Mouse (Mus musculus): ENCODE measurements at regions not wholly inside any gene's neighbourhood (a gene's known extent, or its start where the extent isn't known, plus 50 kb on each side); places are given as distances from the start of the nearest gene placed in this dataset.

DNA sequence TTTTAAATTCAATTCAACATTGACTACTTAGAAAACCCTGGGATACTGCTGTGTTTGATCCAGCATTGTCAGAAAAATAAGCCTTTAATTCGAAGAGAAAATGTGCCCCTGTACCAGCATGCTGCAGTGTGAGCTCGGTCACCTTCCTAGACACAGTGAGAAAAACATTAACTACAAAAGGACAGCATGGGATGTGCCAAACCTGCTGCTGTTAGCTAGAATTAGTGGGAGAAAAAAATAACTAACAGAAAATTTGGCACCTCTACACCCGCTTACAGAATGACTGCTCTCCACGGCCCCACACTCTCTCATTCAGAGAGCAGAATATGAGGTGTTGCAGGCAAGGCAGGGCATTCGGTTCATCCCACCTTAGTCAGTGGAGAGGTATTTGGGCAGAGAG, 531.9 kb upstream of the Hs6st1 start:
- ChIA-PET CTCF (no interaction called here), POLR2A (no interaction called here)

DNA sequence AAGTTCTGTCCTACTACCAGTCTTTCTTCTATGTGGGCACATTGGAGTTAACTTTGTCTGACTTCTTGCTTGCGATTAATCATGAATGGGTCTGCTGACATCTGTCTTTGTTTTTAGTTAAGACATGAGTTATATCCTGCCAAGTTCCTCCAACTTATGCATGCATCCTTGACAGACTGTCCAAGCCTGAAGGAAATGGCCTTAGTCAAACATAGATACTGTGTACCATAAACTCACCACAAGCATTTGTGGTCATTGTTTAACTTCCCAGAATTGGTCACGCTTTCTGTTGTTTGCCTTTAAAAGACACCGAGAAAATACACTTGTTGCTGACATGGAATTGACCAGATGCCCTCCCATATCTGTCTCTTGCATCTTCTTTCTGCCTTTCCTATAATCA, 519.4 kb upstream of the Hs6st1 start:
- POLR2A ChIA-PET = no interaction called here
- CTCF ChIA-PET = no interaction called here

DNA sequence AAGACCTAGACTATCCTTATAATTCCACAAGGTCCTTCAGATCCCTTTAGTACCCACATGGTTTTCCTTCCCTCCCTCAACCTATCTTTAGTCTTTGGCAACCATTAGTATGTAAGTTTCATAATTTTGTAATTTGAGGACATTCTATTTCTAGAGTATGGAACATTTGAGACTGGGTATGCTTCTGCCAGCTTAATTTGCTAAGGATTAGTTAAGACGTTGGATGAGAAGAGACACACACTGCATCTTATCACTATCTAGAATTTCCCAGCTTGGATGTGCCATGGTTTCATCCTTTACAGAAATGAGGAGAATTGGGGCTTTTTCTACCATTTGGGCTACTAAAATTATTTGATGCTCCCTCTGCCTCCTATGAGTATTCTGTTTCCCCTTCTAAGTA, 516.7 kb upstream of the Hs6st1 start:
- CTCF ChIA-PET = no interaction called here
- POLR2A ChIA-PET = no interaction called here

DNA sequence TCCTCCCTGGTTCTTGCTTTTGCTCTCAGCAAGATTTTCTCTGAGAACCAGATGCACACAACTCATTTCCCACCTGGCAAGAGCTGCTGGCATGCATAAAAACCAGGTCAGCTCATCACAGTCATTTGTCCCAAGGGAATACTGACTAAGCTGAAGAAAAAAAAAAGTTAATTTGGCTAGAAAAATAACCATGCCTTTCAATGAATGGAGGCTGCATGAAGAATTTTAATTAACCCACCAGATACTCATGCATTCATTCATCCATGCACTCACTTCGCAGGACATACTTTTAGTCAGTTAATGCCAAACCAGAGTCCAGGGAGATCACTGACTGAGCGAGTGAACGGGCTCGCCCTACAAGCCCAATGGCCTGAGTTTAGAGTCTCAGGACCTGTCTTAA, 505.4 kb upstream of the Hs6st1 start:
- CTCF ChIA-PET = no interaction called here
- POLR2A ChIA-PET = no interaction called here

DNA sequence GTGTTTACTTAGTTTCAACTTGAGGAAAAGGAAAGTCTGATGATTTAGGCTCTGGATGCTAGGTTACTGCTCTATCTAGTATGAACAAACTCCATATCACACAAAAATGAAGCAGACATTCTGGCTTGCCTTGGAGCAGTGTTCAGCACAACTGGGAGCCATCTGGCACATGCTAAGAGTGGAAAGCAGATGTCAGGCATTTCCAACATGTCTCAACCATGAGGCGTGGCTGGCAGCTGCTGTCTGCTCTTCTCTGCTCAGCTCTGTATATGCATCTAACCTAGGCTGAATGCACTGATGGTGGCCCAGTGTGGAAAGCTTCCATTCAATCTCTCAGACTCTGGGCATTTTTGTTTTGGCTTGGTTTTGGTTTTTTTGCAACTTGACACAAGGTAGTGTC, 493.0 kb upstream of the Hs6st1 start:
- ChIA-PET CTCF (no interaction called here), POLR2A (no interaction called here)

DNA sequence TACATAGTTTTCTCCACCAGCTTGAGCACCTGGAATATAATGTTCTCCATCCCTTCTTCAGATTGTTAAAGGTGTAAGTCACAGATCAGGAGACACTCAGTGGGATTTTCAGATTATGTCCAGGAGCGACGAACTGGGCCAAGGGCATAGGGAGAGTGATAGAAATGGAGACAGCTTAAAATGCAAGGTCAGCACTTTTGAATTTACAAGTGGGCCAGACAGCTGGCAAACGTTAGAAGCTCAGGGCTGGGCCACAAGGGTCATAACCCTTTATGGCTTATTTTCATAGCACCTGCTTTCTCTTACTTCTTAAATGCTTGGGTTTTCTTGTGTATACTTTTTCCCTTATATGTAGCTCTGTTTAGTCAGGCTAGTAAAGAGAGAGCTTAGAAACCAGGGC, 488.8 kb upstream of the Hs6st1 start:
- POLR2A ChIA-PET = interaction anchor here in 1 of 4 experiments (1.3 to 1.8 kb wide), 2 partner anchors 14 to 69 kb away, joined by 3 read pairs; no protein-coding TSS in a partner anchor
- CTCF ChIA-PET = no interaction called here

DNA sequence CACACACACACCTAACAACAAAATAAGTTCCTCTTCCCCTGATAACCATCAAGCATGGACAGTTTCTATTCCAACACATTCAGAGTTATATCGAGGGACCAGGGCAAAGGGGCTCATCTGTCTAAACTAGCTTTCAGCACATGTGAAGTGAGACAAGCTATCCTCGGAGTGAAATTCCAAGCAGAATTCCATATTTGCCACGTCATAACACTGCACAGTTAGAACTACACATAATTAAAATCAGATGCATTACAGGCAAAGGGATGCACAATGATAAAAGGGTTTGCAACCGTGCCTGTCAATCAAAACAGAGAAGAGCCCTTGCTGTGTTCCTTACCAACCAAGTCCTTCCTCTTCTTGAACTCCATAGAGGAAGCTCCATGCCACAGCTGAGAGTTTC, 488.2 kb upstream of the Hs6st1 start:
- CTCF ChIA-PET = no interaction called here
- POLR2A ChIA-PET = interaction anchor here in 1 of 4 experiments (1.3 to 1.8 kb wide), 2 partner anchors 14 to 69 kb away, joined by 3 read pairs; no protein-coding TSS in a partner anchor

DNA sequence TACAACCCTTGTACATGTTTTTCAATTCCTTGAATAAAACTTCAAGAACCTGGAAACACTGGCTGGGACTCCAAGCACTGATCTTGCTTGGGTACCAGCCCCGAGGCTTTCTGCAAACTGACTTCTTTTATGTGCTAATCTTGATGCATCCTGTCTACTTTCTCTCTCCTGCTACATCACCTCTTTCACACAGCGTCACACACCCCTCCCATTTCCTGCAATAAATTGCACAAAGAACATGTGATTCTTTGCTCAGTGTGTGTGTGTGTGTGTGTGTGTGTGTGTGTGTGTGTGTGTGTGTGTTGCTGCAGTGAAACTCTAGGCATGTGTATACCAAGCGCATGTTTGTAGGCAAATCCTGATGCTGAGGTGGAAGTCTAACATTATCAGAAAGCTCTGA, 487.7 kb upstream of the Hs6st1 start:
- ChIA-PET CTCF (interaction anchor here in 1 of 4 experiments (0.6 kb wide), 1 partner anchor 195 kb away, joined by 4 read pairs; no protein-coding TSS in a partner anchor), POLR2A (interaction anchor here in 1 of 4 experiments (1.3 kb wide), 1 partner anchor 70 kb away, joined by 3 read pairs; no protein-coding TSS in a partner anchor)

DNA sequence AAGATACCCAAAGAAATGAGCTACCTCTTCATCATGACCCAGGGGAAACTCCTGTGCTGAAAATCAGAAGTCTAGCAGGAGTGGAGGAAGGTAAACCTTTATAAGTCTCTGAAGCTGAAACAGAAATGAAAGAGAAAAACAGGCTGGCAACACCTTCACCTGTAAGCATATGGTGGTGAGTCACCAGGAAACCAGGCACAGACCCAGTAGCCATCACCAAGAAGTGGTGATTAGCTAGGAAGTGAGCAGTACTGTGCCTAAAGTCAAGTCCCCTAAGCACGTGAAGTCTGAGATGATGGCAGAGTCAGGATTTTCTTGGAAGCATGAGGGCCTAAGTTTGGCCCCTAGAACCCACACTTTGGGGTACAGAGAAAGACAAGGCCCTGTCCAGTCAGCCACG, 480.3 kb upstream of the Hs6st1 start:
- POLR2A ChIA-PET = no interaction called here
- CTCF ChIA-PET = no interaction called here

DNA sequence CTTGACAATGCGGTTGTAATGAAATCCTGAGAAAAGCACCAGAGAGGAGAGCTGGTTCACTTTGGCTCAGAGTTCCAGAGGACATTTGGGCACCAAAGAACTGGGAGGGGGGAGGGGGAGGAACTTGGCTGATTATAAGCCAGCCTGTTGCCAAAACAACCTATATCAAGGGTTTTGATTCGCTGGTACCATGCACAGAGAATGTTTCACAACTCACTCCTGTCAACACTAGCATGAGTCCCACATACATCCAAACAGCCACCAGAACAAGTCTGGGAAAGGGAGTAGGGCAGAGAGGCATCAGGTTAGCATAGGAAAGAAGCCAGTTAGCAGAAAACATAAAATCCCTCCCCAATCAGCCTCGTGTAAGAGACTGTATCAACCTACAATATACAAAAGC, 479.3 kb upstream of the Hs6st1 start:
- ChIA-PET CTCF (interaction anchor here in 1 of 4 experiments (0.6 kb wide), 1 partner anchor 220 kb away, joined by 3 read pairs; no protein-coding TSS in a partner anchor), POLR2A (interaction anchor here in 1 of 4 experiments (0.6 kb wide), 1 partner anchor 96 kb away, joined by 4 read pairs; no protein-coding TSS in a partner anchor)

DNA sequence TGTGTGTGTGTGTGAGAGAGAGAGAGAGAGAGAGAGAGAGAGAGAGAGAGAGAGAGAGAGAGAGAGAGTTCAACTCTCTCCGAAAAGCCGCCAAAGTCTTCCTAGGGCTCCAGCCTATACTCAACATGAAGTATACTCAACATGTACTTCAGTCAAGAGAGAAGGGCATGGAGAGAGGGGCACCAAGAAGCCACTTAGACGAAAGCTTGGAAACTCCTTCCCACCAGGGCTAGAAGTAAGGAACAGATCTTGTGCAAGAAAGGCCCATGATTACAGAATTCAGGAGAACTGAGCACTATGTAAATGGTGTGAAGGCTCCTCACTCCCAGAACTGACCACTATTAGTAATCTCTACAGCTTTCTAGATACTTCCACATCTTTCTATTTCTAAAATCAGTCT, 467.4 kb upstream of the Hs6st1 start:
- ChIA-PET CTCF (no interaction called here), POLR2A (interaction anchor here in 1 of 4 experiments (0.6 kb wide), 1 partner anchor 98 kb away, joined by 5 read pairs; no protein-coding TSS in a partner anchor)

DNA sequence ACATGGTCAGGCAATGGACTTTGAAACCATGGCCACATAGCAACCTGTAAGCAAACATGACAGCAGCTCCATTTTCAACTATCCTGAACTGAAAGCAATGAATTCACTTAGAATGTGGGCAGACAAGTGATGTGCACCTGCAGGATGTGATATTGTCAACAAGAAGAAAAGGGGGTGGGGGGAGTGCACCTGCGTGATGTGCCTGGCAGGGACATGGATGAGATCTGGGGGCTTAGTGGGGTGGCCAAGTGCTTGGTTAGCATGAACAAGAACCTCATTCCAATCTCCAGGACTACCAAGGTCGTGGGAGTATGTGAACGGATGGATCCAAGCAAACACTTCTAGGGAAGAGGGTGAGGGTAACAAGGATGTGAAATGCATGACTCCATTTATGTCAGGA, 453.1 kb upstream of the Hs6st1 start:
- CTCF ChIA-PET = no interaction called here
- POLR2A ChIA-PET = no interaction called here

DNA sequence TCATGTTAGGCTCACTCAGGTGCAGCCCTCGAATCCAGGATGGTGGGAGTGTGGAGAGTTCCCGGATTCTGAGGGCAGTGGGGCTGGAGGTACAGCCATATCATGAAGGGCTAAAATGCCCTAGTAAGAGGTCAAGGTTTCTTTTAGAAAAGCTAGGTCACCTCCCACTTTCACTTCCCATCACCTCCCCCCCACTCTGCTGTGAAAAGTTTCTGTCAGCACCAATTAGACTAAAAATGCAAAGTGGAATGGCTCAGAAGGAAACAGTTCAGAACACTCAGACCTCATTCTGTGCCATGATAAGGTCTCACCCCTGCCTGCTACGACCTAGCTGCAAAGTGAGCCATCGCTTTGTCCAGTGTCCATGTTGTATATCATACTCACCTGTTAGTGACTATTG, 448.7 kb upstream of the Hs6st1 start:
- CTCF ChIA-PET = no interaction called here
- POLR2A ChIA-PET = no interaction called here

DNA sequence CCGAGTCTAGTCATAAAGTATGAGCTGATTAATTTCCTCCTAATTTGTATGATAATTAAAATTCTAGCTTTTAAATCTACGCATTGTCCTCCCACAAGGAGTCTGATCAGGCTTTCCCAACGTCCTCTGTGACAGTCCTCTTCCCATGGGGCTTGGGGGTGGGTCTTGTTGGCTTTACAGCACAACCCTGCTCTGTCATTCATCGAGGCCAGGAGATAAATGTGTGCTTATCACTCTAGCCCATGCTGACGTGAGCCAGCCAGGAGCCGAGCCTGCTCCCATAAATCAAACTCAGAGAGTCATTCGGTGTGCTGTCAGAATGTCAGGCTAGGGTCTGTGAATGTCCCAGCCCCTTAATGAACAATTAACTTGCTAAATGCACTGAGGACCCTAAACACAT, 425.6 kb upstream of the Hs6st1 start:
- CTCF ChIA-PET = no interaction called here
- POLR2A ChIA-PET = interaction anchor here in 1 of 4 experiments (0.5 to 0.7 kb wide), 2 partner anchors 61 to 272 kb away, joined by 3 to 4 read pairs; no protein-coding TSS in a partner anchor

DNA sequence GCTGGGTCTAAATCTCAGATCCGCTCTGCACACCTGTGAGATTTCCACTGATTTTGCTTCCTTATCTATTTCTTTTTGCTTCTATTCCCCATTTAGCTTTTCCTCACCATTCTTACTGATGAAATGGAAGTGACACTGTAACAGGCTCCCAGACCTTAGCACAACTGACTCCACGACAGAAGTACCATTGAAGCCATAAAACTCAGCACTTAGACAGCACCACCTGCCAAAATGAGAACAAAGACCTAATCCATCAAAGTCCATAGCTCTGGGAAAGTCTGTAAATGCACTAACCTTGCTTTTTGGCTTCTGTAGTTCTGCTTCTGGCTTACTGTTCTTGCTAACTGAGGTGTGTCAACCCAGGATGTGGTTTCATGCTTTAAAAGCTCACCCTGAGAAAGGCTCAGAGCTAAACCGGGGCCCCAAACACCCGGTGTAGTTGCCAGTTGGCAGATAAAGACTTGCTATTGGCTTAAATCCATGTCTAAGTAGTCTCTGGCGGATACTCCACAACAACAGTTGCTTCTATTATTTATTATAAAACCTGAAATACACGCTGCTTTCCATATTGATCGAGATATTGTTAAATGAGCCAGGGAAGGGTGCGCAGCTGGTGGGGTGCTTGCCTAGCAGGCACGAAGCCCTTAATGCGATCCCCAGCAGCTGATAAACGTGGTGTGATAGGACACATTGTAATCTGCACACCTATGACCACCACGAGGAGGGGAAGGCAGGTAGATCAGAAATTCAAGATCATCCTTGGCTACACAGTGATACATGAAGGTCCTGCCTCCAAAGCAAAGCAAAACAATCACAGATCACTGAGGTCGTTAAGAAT, 414.9 kb upstream of the Hs6st1 start:
- ChIA-PET CTCF (no interaction called here), POLR2A (interaction anchor here in 1 of 4 experiments (0.5 kb wide), 1 partner anchor 417 kb away, joined by 4 read pairs; no protein-coding TSS in a partner anchor)

DNA sequence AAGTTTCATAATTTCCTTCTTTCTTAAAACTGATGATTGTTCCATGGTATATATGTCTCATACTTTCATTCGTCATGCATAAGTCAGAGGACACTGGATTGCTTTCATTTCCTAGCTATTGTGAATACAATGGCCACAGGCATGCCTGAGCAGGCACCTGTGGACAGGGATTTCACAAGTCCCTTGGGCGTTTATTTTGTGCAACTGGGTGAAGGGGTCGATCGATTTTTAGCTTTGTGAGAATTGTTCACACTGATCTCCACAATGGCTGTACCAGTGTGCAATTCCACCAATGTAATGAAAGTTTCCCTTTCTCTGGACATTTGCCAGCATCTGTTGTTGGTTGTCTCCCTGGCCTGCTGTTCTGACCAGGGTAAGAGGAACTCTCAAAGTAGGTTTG, 405.2 kb upstream of the Hs6st1 start:
- ChIA-PET CTCF (interaction anchor here in 1 of 4 experiments (0.7 kb wide), 1 partner anchor 325 kb away, joined by 19 read pairs; no protein-coding TSS in a partner anchor), POLR2A (no interaction called here)

DNA sequence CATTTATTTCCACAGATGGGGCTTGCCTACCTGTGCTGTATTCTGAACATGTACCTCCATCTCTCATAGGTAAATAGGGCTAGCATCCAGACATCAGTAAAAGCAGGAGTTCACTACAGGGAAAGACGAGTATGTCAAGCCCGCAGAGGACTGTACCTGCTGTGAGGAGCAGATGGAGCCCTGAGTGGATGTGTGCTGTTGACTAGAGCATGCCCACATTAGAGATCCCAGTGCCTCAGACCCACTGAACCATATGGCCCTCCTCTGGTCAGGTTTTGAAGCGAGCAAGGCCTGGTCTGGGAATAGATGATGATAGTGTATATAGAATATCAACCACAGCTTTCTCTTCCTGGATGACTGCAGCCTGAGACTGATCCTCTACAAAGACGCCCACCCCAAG, 394.7 kb upstream of the Hs6st1 start:
- CTCF ChIA-PET = no interaction called here
- POLR2A ChIA-PET = no interaction called here

DNA sequence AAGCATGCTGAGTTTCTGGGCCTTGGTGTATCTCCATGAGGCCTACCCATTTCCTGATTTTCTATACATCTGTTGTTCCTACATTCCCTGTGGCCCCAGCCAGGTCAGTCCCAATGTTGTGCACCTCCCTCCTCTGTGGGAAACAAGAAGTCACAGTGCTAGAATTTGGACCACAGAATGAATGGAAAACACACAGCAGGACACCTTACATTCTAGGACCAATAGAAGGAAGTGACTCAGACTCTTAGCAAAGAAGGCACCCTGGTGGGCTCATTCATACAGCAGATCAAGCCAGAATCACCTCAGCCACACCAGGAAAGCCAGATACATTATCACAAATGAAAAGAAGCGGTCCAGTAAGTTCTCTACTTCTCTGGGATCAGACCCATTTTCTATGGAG, 394.2 kb upstream of the Hs6st1 start:
- POLR2A ChIA-PET = no interaction called here

DNA sequence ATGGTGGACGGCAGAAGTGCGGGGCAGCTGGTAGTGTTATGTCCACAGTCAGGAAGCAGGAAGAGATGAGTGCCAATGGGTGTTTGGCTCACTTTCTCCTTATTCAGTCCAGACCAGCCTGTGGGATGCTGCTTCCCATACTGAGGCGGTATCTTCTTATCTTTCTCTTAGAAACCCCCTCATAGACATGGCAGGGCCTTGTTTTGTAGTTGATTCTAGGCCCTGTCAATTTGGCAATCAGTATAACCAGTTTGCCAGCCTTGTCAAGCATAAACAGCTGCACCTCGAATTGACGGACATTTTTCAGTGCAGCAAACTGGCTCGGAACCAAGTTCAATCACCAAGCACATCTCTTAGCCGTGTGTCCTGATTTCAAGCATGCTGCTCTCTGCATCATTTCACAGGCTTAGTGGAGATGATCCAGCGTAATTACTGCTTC, 385.7 kb upstream of the Hs6st1 start:
- ChIA-PET CTCF (no interaction called here), POLR2A (no interaction called here)

More for the DNA sequence above, 394.2 kb upstream of the Hs6st1 start:
- CTCF ChIA-PET = interaction anchor here in 2 of 4 experiments (0.6 to 0.7 kb wide), 2 partner anchors 475 to 1041 kb away, joined by 3 to 13 read pairs; no protein-coding TSS in a partner anchor

DNA sequence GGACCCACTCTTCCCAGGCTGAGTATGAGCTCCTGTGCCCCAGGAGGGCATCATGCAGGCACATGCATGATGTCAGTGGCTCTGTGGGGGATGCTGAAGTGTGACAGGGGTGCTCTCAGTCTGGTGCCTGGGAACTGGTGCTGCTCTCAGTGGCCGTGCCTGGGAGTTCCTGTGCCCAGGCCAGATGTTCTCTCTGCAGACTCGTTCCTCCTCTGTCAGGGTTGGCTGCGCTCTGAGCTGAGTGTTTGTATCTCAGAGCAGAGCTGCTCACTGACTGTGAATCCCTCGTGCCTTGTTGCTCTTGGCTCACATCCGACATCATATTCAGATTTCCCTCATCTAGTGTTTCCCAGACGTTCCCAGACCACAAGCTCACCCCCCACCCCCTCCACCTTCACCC, 382.5 kb upstream of the Hs6st1 start:
- ChIA-PET POLR2A (no interaction called here), CTCF (interaction anchor here in 1 of 4 experiments (0.8 kb wide), 1 partner anchor 319 kb away, joined by 3 read pairs; no protein-coding TSS in a partner anchor)

DNA sequence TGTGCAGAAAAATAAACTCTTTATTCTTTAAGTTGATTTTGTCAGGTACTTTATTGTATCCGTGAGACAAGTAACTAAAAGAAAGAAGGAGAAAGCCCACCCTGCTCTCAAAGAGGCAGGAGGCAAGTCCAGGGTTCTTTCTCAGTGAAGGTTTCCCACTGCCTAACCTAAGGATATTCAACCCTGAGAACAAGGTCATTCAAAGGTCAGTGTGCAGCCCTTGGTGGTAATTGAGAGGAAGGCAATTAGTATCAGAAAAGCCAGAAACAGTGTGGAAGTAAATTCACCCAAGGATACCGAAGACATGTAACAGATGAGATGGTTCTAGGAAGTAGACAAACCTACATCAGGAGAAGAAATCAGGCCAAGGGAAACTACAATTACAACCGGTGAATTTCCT, 373.9 kb upstream of the Hs6st1 start:
- CTCF ChIA-PET = interaction anchor here in 2 of 4 experiments (0.6 to 1.0 kb wide), 3 partner anchors 9 to 145 kb away, joined by 3 to 20 read pairs (median 9); no protein-coding TSS in a partner anchor
- POLR2A ChIA-PET = no interaction called here

Measured in embryonic stem cell, embryonic (primary cell).